Comparison of ENCODE assay signal across 8 mouse cellular contexts in the genomic region with DNA sequence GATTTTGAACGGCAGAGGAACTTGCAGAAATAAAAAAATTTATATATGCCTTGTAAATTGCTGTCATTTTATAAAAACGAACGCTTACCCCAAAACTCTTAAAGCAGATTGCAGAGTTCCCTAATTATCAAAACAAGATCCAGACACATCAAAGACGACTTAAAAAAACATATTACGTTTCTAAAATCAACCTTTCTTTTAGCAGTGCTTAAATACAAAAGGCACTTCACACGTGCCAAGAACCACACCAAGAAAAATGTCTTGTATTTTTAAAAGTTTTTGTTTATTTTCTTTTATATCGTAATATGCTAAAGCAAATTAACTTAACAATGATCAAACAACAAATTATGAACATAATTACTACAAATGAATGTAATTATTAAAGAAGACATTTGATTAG. TPM values are rescaled to one million over a fixed set of nuclear protein-coding genes. Genes with fewer than 3 reads are reported as not detected.
DNase-seq lines count a peak whose midpoint lies in the region; ATAC-seq and TF ChIP-seq lines count a peak whose summit lies in the region.

No protein-coding gene starts in this region.

- H3K36me3 ChIP-seq in liver, adult 2 months (ENCODE audit: control insufficient read depth, insufficient read depth, low read length): peaks cover 5% of the 10 kb centered on the region; the same call in 1 of the 2 replicates
- no peaks in the 10 kb centered on the region; the same call in 1 of the 2 replicates for H3K36me3 ChIP-seq in embryonic facial prominence, embryonic 10.5 days (replicated peaks)
- no peaks in the 10 kb centered on the region for H3K36me3 ChIP-seq in intestine, embryonic 14.5 days (ENCODE audit: control insufficient read depth, insufficient read depth, low read length)
- H3K36me3 ChIP-seq in neural tube, embryonic 14.5 days (ENCODE audit: control insufficient read depth, insufficient read depth, low read length): no peaks in the 10 kb centered on the region

- H3K4me3 ChIP-seq in liver, adult 2 months (ENCODE audit: insufficient read depth, low read depth, low read length): peak overlapping the region; percentile 88
- peak overlapping the region; percentile 76 for H3K4me3 ChIP-seq in embryonic facial prominence, embryonic 10.5 days
- peak overlapping the region; percentile 82 for H3K4me3 ChIP-seq in intestine, embryonic 14.5 days (ENCODE audit: low read depth, low read length)
- H3K4me3 ChIP-seq in neural tube, embryonic 14.5 days (ENCODE audit: low read depth, low read length): peak overlapping the region; percentile 67

- H3K4me1 ChIP-seq in liver, adult 2 months (ENCODE audit: control insufficient read depth, insufficient read depth, low read length): 0 out of 2 replicates have a peak, but pooled peaks cover 4% of the 10 kb centered on the region
- 0 out of 2 replicates have a peak, but pooled peaks cover 7% of the 10 kb centered on the region for H3K4me1 ChIP-seq in embryonic facial prominence, embryonic 10.5 days
- 0 out of 2 replicates have a peak, but pooled peaks cover 2% of the 10 kb centered on the region for H3K4me1 ChIP-seq in intestine, embryonic 14.5 days (replicated peaks; ENCODE audit: control insufficient read depth, insufficient read depth, low read length)
- 0 out of 2 replicates have a peak, but pooled peaks cover 3% of the 10 kb centered on the region for H3K4me1 ChIP-seq in neural tube, embryonic 14.5 days (ENCODE audit: control insufficient read depth, insufficient read depth, low read length)

- no peaks in the 10 kb centered on the region for H3K9me3 ChIP-seq in embryonic facial prominence, embryonic 10.5 days
- no peaks in the 10 kb centered on the region for H3K9me3 ChIP-seq in intestine, embryonic 14.5 days (ENCODE audit: control insufficient read depth, low read length)
- H3K9me3 ChIP-seq in neural tube, embryonic 14.5 days (ENCODE audit: control insufficient read depth, low read length): no peaks in the 10 kb centered on the region

- H3K27ac ChIP-seq in liver, adult 2 months (replicated peaks; ENCODE audit: insufficient read depth, low read depth, low read length): peak overlapping the region; percentile 94
- peak overlapping the region; percentile 93 for H3K27ac ChIP-seq in embryonic facial prominence, embryonic 10.5 days (replicated peaks)
- H3K27ac ChIP-seq in intestine, embryonic 14.5 days (ENCODE audit: low read depth): peak overlapping the region; percentile 96
- peak overlapping the region; percentile 88; the same call in 1 of the 2 replicates for H3K27ac ChIP-seq in neural tube, embryonic 14.5 days (ENCODE audit: low read depth, low read length)

- no peak for ATAC-seq in intestine, embryonic 14.5 days (replicated peaks; ENCODE audit: low FRiP score, low TSS enrichment, low read depth)
- no peak for ATAC-seq in neural tube, embryonic 14.5 days (ENCODE audit: low read depth)
- no peak for ATAC-seq in frontal cortex, adult (ENCODE audit: low TSS enrichment)
- ATAC-seq in monocyte, adult 5-6 weeks (replicated peaks; ENCODE audit: insufficient number of reproducible peaks, low FRiP score, low TSS enrichment, poor library complexity, severe bottlenecking): no peak

- H3K9ac ChIP-seq in liver, adult 2 months (ENCODE audit: low read depth, low read length): peak overlapping the region; percentile 93
- H3K9ac ChIP-seq in intestine, embryonic 14.5 days (ENCODE audit: low read length): peak overlapping the region; percentile 69
- peak overlapping the region; percentile 66 for H3K9ac ChIP-seq in neural tube, embryonic 14.5 days (replicated peaks; ENCODE audit: low read depth, low read length)

- no peak for TF ChIP-seq POLR2A in liver, adult 2 months (IDR thresholded peaks at IDR 0.05; ENCODE audit: extremely low read depth, insufficient read depth, low read length)

- no peaks in the 10 kb centered on the region for H3K27me3 ChIP-seq in liver, adult 2 months (ENCODE audit: control insufficient read depth, insufficient read depth, low read length)
- no peaks in the 10 kb centered on the region for H3K27me3 ChIP-seq in embryonic facial prominence, embryonic 10.5 days (replicated peaks; ENCODE audit: low read depth, poor library complexity, severe bottlenecking)
- H3K27me3 ChIP-seq in intestine, embryonic 14.5 days (replicated peaks; ENCODE audit: control insufficient read depth, insufficient read depth, low read length): no peaks in the 10 kb centered on the region
- no peaks in the 10 kb centered on the region for H3K27me3 ChIP-seq in neural tube, embryonic 14.5 days (ENCODE audit: control insufficient read depth, insufficient read depth, low read length)

- DNase-seq in liver, adult 2 months (ENCODE audit: extremely low read depth, low read depth, low spot score): no peak
- no peak for DNase-seq in liver
- DNase-seq in embryonic facial prominence, embryonic 10.5 days (ENCODE audit: low spot score): no peak
- no peak for DNase-seq in intestine, embryonic 14.5 days (ENCODE audit: low spot score)
- no peak for DNase-seq in frontal cortex, postnatal 14 days (ENCODE audit: low spot score in 2 of 2)

- WGBS in liver, adult 2 months: under 1% methylated on average over 7 of the region's 7 CpGs
- 6% methylated on average over 7 of the region's 7 CpGs for WGBS in embryonic facial prominence, embryonic 10.5 days
- WGBS in intestine, embryonic 14.5 days: 2% methylated on average over 7 of the region's 7 CpGs
- 2% methylated on average over 7 of the region's 7 CpGs for WGBS in neural tube, embryonic 14.5 days

- peaks cover 5% of the 10 kb centered on the region; the same call in 1 of the 2 replicates for H3K79me2 ChIP-seq in liver, adult 2 months (ENCODE audit: control insufficient read depth, insufficient read depth, low read length)

- H3K4me2 ChIP-seq in intestine, embryonic 14.5 days (ENCODE audit: low read length): peak overlapping the region; percentile 83
- H3K4me2 ChIP-seq in neural tube, embryonic 14.5 days (ENCODE audit: low read depth, low read length): peak overlapping the region; percentile 66

- no peak for TF ChIP-seq CTCF in liver, adult 2 months (IDR thresholded peaks at IDR 0.05; ENCODE audit: low read depth, low read length)

RNA-seq across cellular contexts. Expression of a gene that starts 0.7 kb away (rescaled TPM):
- total RNA-seq in liver, adult 2 months (2014; rRNA removed): 98.8 and 106 TPM in 2 replicates
- polyA plus RNA-seq in liver, adult 2 months (2012; rRNA removed): 101 and 114 TPM in 2 replicates
- 103 and 107 TPM in 2 replicates for polyA plus RNA-seq in embryonic facial prominence, embryonic 10.5 days (2016; fragmentation: Nextera tagmentation; extraction: Ambion mirVana)
- polyA plus RNA-seq in intestine, embryonic 14.5 days (2014; fragmentation: Nextera tagmentation; extraction: Ambion mirVana): 132 and 147 TPM in 2 replicates
- polyA plus RNA-seq in neural tube, embryonic 14.5 days (2014; fragmentation: Nextera tagmentation; extraction: Ambion mirVana): 133 and 138 TPM in 2 replicates
- total RNA-seq in monocyte, adult 5-6 weeks (2017): 113 to 151 TPM (median 115 TPM) in 3 replicates

RNA-seq across cellular contexts. Expression of a gene that starts 48.5 kb away (rescaled TPM):
- 5.8 and 6.2 TPM in 2 replicates for total RNA-seq in liver, adult 2 months (2014; rRNA removed)
- 13.9 and 18.6 TPM in 2 replicates for polyA plus RNA-seq in liver, adult 2 months (2012; rRNA removed)
- 29.8 and 32.3 TPM in 2 replicates for polyA plus RNA-seq in embryonic facial prominence, embryonic 10.5 days (2016; fragmentation: Nextera tagmentation; extraction: Ambion mirVana)
- 27.3 and 30.5 TPM in 2 replicates for polyA plus RNA-seq in intestine, embryonic 14.5 days (2014; fragmentation: Nextera tagmentation; extraction: Ambion mirVana)
- polyA plus RNA-seq in neural tube, embryonic 14.5 days (2014; fragmentation: Nextera tagmentation; extraction: Ambion mirVana): 35.6 and 47.2 TPM in 2 replicates
- 3.4 to 61.0 TPM (median 34.3 TPM) in 3 replicates for total RNA-seq in monocyte, adult 5-6 weeks (2017)

RNA-seq across cellular contexts. Expression of a gene that starts 48.5 kb away (rescaled TPM):
- 40.4 and 55.0 TPM in 2 replicates for total RNA-seq in liver, adult 2 months (2014; rRNA removed)
- 32.3 and 32.6 TPM in 2 replicates for polyA plus RNA-seq in liver, adult 2 months (2012; rRNA removed)
- polyA plus RNA-seq in embryonic facial prominence, embryonic 10.5 days (2016; fragmentation: Nextera tagmentation; extraction: Ambion mirVana): 35.3 and 35.9 TPM in 2 replicates
- 35.5 and 39.7 TPM in 2 replicates for polyA plus RNA-seq in intestine, embryonic 14.5 days (2014; fragmentation: Nextera tagmentation; extraction: Ambion mirVana)
- 37.1 and 40.5 TPM in 2 replicates for polyA plus RNA-seq in neural tube, embryonic 14.5 days (2014; fragmentation: Nextera tagmentation; extraction: Ambion mirVana)
- 42.6 to 62.2 TPM (median 46.7 TPM) in 3 replicates for total RNA-seq in monocyte, adult 5-6 weeks (2017)
